Mouse (Mus musculus): Measurements from ENCODE around the gene Rpl39.

Rpl39 gene

GRCm38 (mm10) chrX:37067299-37067698, 17.9 kb downstream of the Rpl39 start:
- no peak for DNase-seq (ENCODE audit: low spot score in 2 of 2)

GRCm38 (mm10) chrX:37063902-37064301, 21.3 kb downstream of the Rpl39 start:
- DNase-seq (ENCODE audit: low spot score in 2 of 2) = peak; percentile 40 to 57

DNA sequence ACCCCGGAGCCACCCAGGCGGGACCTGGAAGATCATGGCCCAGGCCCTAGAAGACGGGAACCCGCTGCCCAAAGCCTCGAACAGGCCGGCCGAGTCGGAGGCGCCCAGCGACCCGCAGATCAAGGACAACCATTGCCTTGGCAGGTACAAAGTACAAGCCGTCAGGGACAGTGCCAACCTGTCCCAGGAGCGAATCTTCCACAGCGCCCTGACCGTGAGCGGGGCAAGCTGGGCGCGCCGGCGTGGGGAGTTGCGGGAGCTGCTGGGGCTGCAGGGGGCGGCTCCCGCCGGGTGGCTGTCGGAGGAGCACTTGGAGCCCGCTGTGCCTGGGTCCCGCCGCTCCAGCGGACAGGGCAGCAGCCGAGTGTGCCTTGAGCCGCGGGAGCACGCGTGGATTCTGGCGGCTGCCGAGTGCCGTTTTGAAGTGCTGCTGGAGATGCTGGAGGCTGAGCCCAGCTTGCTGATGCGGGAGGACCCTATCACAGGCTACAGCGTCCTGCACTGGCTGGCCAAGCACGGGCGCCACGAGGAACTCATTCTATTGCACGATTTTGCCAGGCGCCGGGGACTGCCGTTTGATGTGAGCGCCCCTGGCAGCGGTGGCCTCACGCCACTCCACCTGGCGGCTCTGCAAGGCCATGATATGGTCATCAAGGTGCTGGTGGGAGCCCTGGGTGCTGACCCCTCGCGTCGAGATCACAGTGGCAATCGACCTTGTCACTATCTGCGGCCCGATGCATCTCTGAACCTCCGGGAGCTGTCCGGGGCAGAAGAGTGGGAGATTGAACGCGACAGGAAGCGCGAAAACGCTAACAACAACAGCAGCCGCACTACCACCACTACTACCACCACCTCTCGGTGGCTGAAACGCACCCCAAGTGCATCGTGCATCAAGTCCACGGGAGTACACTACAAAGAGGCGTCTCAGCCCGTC, 36.0 kb downstream of the Rpl39 start:
- no peak for DNase-seq (ENCODE audit: low spot score in 2 of 2)

DNA sequence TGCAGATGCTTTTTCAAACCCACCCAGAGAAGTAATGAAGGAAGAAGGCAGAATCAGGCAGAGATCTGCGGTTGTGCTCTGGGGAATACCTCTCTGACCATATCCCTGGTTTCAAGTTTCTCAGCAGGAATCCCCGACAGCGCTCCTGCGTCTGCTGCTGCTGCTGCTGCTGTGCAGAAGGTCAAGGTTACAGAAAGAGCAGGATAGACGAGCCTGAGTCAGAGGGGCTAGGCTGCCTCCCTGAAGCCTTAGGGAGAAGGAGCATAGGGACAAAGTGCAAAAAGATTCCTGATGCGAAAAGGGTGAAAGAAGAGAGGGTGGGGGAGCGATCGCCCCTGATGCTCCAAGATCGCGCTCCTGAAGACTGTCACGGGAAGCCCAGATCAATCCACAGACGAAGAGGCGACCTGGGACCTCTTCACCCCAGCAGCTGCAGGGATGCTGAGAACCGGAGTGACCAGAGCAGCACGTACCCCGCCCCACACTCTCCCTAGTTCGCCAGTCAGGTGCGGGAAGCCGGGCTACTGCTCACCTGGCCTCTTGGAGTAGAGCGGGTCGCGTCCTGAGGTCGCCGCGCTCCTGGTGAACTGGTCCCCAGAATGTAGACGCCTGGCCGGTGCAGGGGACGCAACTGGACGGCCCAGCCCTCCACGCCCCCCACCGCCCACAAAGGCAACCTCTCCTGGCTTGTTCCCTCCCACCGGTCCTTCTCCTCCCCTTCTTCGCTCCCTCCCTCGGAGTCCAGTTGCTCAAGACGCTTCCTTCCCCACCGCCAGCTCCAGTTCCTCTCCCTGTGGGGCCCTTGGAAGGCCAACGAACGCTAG, 36.9 kb downstream of the Rpl39 start, which contains the start of gene Sowahd:
Sowahd (plus strand) TSS at position 780 of the 824 bp plus-strand sequence.
- DNase-seq (ENCODE audit: low spot score in 2 of 2) = no peak

DNA sequence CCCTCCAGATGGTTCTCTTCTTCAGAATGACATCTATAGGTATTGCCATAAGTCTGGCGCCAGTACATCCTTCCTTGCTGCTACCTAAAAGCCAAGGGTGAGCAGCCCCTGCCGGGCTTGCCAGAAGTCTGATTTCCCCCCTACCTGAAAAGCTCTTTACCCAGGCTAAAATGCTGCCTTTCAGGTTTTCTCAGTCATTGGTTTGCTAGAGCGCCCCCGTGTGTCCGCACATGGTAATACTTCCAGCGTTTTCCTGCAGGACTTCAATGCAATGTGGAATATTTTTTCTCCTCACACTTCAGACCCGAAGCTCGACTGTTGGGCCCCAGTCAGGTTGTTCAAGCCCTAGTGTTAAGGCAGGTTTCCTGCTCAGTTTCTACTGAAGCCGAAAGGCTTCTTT, 42.5 kb downstream of the Rpl39 start:
- DNase-seq (ENCODE audit: low spot score in 2 of 2) = peak; percentile 33 to 43

Measured in natural killer cell, adult 2 months (primary cell).